Mouse (Mus musculus) yolk sac, embryonic 10.5 days (tissue): ENCODE measurements around the gene Phf5a.
"Not testable (repeated sequence)": the region's sequence is repeated elsewhere in the genome, so short reads cannot be mapped to it uniquely, and the experiment has no call there.

Experiments
- DNase-seq: peaks from one replicate; pipeline ENCODE4 v3.0.0-alpha.2; 2017; ENCODE audit warnings: low spot score

Gene Phf5a

GRCm38 (mm10) chr15:81871604-81872261, at the start of gene Phf5a:
Gene Phf5a (minus strand): TSS chr15:81871911.
- peak; percentile 96 for DNase-seq

GRCm38 (mm10) chr15:81921255-81921654, 49.5 kb upstream of the Phf5a start:
- no peak for DNase-seq

- DNase-seq: no peak
Measured at GRCm38 (mm10) chr15:81920546-81921217, 49.0 kb upstream of the Phf5a start.

GRCm38 (mm10) chr15:81919062-81919461, 47.4 kb upstream of the Phf5a start:
- no peak for DNase-seq

GRCm38 (mm10) chr15:81917621-81918463, 46.1 kb upstream of the Phf5a start:
- DNase-seq: peak; percentile 53

GRCm38 (mm10) chr15:81917201-81917600, 45.5 kb upstream of the Phf5a start:
- no peak for DNase-seq

- no peak for DNase-seq
Measured at GRCm38 (mm10) chr15:81915663-81916062, 44.0 kb upstream of the Phf5a start.

- no peak for DNase-seq
Measured at GRCm38 (mm10) chr15:81914668-81915067, 43.0 kb upstream of the Phf5a start.

GRCm38 (mm10) chr15:81912498-81912897, 40.8 kb upstream of the Phf5a start:
- no peak for DNase-seq

GRCm38 (mm10) chr15:81908767-81909166, 37.1 kb upstream of the Phf5a start:
- not testable (repeated sequence) for DNase-seq

GRCm38 (mm10) chr15:81907953-81908352, 36.2 kb upstream of the Phf5a start:
- no peak for DNase-seq

GRCm38 (mm10) chr15:81904939-81905338, 33.2 kb upstream of the Phf5a start:
- no peak for DNase-seq

GRCm38 (mm10) chr15:81898751-81899150, 27.0 kb upstream of the Phf5a start:
- DNase-seq: no peak

- DNase-seq: peak; percentile 49
Measured at GRCm38 (mm10) chr15:81897607-81898285, 26.0 kb upstream of the Phf5a start.

- no peak for DNase-seq
Measured at GRCm38 (mm10) chr15:81896407-81896806, 24.7 kb upstream of the Phf5a start.

- DNase-seq: no peak
Measured at GRCm38 (mm10) chr15:81894002-81894401, 22.3 kb upstream of the Phf5a start.

GRCm38 (mm10) chr15:81891822-81892580, 20.3 kb upstream of the Phf5a start:
- peak; percentile 65 for DNase-seq

- DNase-seq: no peak
Measured at GRCm38 (mm10) chr15:81891140-81891802, 19.6 kb upstream of the Phf5a start.

GRCm38 (mm10) chr15:81889175-81889574, 17.5 kb upstream of the Phf5a start:
- no peak for DNase-seq

GRCm38 (mm10) chr15:81886795-81887550, 15.3 kb upstream of the Phf5a start:
- DNase-seq: no peak
